Mouse (Mus musculus) adrenal gland, adult 2 months (tissue): ENCODE results near the gene Txk. TPM values are rescaled to one million over a fixed set of nuclear protein-coding genes. Genes with fewer than 3 reads are reported as not detected.
A peak's percentile ranks its signal among the peaks of the same experiment; 100 is the strongest.

Experiments
- DNase-seq: peaks from one replicate; pipeline ENCODE4 v3.0.0; 2021
- polyA plus RNA-seq: library from polyadenylated mRNA; depleted of rRNA; stranded (reverse); fragments of >200 nt; gene quantifications from 2 replicates; pipeline ENCODE4 v1.2.3, GENCODE M21; 2012
- total RNA-seq, 2 experiments: library from RNA; stranded (reverse); gene quantifications; 2 replicates each; pipeline ENCODE4 v1.2.3; 2021

Gene Txk
- total and polyA plus RNA-seq, 3 experiments = 0.14 TPM; not detected in 2

- no peak for DNase-seq
Measured at GRCm38 (mm10) chr5:72751056-72751758, 1.4 kb downstream of the Txk start.

DNA sequence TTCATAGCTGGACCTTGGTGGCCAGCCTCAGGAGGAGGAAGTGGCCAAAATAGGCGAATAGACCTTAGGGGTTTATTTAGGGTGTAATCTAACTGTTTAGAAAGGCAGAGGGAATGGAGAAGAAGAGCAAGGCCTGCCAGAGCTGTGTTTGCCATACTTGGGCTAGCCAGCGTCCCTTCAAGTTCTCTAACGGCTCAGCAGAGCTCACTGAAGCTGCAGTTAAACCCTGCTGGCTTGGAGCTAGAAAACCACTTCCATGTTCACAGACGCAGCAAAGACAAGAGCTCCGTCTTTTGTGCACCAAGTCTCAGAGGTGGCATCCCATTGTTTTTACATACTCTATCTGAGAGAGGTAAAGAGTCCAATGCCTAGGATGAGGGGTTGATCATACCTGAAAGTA lies 2.4 kb downstream of the Txk start:
- DNase-seq = no peak

DNA sequence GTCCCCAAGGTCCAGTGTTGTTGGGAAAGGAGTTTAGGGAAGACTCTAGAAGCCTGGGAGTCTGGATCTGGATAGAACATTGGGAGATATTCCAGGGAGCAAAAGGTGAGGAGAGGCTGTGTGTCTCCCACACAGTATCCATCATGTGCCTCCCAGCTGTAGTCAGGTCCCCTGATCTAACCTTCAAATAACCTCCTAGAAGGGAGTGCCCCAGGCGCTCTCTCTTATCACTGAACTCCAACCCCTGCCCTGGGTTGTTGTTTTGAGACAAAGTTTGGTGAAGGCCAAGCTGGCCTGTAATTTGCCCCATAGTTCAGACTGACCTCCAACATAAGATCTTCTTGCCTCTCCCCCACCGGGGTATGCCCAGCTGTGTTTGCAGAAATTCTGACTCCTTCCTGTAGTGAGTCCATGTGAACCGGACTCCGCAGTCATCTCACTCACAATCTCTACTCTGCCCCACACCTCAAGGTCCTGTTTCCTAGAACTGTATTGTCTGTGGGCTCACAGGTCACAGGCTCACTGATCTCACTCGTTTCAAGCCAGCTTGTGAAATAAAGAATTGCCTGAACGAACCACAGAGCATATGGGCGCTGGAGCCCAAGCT lies 3.8 kb downstream of the Txk start:
- no peak for DNase-seq

GRCm38 (mm10) chr5:72747384-72747783 lies 5.2 kb downstream of the Txk start:
- DNase-seq = no peak

GRCm38 (mm10) chr5:72746461-72746860 lies 6.1 kb downstream of the Txk start:
- no peak for DNase-seq

DNA sequence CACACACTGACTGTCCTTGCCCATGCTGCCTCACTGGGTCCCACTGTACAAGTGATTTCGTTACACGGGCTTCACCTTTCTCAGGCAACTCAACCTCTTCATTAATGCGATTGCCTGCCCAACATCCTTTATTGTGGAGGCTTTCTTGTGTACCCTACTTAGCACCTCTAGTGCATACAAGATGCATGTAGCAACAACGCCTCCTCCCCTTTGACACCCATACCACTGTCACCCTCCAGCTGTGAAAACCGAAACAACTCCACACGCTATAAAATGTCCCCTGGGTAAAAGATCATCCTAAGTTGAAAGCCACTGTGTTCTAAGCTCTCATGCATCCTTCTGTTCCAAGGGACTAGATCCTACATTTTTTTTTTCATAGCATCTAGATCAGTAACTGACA lies 9.5 kb downstream of the Txk start:
- no peak for DNase-seq

- no peak for DNase-seq
Measured at GRCm38 (mm10) chr5:72736868-72737267, 15.7 kb downstream of the Txk start.

GRCm38 (mm10) chr5:72736437-72736836 lies 16.1 kb downstream of the Txk start:
- no peak for DNase-seq

DNA sequence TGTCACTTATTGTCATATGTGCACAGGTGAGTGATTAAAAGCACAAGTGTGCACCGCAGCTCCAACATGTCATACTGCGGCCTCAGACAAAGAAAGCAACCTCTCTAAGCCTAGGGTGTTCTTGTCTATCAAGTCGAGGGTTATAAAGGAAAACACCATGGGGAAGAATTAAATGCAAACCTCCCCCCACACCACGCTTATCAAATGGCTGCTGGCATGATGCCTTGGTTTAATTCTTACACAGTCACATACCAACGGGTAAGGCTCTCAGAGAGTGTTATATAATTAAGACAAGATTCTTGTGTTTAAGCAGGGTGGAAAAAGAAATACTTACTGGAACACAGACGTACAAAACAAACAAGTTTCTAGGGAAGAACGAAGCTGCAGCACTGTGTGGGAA lies 16.8 kb downstream of the Txk start:
- DNase-seq = no peak

DNA sequence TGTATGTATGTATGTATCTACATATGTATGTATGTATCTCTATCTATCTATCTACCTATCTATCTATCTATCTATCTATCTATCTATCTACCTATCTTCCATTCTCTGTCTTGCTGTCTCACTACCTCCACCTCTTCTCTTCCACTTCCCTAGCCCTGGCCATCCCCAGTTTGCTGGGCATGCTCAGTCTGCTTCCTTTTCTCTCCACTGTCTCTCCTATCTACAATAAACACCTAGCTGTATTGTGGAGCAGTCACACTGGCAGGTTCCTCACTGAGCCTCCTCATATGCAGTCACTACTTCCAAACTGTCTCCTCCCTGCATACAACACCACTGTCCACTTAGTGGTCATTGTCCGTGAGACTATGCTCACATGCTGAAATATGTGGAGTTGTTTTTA lies 19.7 kb downstream of the Txk start:
- no peak for DNase-seq

DNA sequence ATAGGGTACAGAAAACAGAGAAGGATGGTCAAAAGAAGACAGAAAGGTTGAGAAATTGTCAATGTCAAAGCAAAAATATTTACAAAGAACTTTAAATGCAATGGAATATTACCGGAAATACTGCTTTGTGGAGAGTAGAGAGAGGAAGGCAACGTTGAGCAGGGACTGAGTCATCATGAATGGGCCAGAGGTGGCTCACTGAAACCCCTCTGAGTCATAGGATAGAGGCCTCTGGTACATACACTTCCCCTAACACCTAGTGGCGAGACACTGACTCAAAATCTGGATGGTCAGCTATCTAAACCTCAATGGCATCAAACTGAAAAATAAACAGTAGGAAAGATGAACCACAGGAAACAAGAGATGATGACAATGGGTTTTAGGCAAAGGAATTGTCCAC lies 27.2 kb downstream of the Txk start:
- DNase-seq = no peak

DNA sequence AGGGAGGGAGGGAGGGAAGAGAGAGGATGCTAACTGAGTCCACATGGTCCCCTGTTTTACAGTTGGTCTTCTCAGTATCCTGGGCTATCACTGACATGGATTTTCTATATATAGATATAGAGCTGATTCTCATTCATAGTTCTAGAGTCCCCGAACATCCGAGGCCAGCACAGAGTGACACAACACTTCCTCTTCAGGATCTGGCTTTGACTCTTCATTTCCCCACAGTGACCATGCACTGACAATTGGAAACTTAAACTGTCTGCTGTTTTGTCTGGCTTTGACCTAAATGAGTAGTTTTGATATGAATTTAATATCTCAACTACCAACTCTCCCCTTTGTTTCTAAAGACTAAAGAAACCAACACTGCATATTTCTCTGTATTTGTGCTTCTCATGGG lies 29.1 kb downstream of the Txk start:
- no peak for DNase-seq

GRCm38 (mm10) chr5:72720587-72720986 lies 32.0 kb downstream of the Txk start:
- DNase-seq = no peak

DNA sequence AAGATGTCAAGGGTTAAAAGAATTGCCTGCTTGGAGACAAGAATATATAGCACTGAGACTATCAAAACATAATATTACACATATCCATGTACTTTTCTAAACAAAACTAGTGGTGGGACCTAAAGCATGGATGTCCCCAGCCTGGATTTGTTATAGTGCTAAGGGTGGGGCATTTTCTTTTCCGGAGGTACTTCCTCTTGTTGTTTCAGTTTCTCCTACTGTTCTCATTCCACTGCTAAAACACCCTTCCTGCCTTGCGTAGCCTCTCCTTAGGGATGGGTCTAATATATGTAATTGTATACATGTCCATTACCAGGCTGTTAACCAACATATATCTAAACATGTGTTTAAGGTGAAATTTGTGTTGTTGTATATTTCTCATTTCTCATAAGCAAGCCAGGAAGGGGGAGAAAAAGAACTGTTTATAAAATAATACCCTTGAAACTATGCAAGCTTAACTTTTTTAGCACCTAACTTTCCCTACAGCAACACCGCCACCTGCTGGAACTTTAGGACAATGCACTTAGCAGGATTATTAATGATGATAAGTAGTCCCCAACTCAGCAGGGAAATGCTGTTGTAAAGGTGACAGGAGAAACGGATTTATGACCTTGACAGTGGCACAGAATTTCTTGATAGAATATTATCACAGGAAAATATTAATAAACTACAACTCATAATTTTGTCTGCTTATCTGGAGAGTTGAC lies 41.9 kb downstream of the Txk start:
- DNase-seq = peak; percentile 35

- DNase-seq = no peak
Measured at GRCm38 (mm10) chr5:72709976-72710375, 42.6 kb downstream of the Txk start.

GRCm38 (mm10) chr5:72709451-72709850 lies 43.1 kb downstream of the Txk start:
- no peak for DNase-seq

DNA sequence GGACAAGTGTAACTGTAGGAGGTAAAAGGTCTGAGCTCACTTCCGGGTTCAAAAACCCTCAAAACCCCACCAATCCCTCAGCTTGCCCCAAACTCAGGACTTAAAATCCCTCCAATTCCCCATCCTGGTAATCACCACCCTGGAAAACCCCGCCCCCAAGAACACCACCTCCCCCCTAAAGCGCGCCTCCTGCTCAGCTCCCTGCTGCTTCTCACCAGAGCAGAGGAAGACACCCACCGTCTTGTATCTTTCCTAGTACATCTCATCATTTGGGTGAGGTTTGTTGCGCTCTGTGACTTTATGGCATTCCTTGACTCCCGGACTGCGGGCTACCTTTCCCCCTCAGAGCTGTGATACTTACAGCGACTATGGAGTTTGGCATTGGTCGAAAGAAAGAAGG lies 45.9 kb downstream of the Txk start:
- no peak for DNase-seq

- no peak for DNase-seq
Measured at GRCm38 (mm10) chr5:72706095-72706494, 46.5 kb downstream of the Txk start.

DNA sequence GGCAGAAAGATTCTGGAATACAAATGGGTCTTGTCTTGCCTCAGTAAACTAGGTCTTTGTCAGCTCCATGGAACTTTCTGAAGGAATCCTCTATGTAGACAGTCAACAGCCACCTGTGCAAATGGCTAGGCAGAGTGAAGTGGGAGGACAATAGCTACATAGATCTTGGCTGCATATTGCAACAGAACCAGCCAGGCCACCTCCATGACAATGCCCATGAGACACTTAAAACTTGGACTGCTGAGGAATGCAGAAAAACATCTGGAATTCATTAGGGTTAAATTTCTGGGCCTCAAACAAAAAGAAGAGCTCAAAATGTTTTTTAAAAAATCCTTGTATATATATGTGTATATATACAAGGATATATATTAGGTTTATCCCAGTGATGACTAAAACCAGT lies 50.4 kb downstream of the Txk start:
- DNase-seq = no peak

- no peak for DNase-seq
Measured at GRCm38 (mm10) chr5:72699500-72699818, 53.1 kb downstream of the Txk start.

- DNase-seq = no peak
Measured at GRCm38 (mm10) chr5:72698818-72699499, 53.6 kb downstream of the Txk start.

GRCm38 (mm10) chr5:72698343-72698742 lies 54.2 kb downstream of the Txk start:
- no peak for DNase-seq

DNA sequence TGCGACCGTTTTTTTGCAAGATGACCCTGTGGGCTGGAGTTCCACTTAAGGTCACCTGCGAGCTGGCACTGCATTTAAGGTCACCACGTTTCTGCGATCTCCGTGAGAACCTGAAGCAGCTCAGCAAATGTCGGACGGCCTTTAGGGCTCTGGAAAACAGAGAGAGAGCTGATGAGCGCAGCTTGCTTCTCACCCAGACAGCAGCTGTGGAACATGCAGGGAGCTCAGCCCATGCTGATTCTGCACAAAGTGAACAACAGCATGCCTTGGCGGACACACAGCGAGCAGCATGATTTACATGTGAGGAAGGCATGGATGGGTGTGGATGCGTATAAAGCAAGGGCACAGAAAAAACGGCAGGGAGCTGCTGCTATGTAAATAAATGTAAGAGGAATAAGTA lies 56.1 kb downstream of the Txk start:
- DNase-seq = no peak
